Mouse (Mus musculus): ENCODE measurements around the gene Gpd2. TPM values are rescaled to one million over a fixed set of nuclear protein-coding genes. Genes with fewer than 3 reads are reported as not detected.

The Gpd2 gene
- polyA plus RNA-seq, 1 experiment from 2014 or later: 28.5 TPM

- H3K4me3 ChIP-seq (replicated peaks; ENCODE audit: low read length): no peak overlapping the region
- WGBS: 31% methylated on average over 3 of the region's 3 CpGs
Observed at GRCm38 (mm10) chr2:57318336-57318735, 80.9 kb downstream of the Gpd2 start.

GRCm38 (mm10) chr2:57326091-57326490 lies 88.7 kb downstream of the Gpd2 start:
- 87% methylated on average over 8 of the region's 8 CpGs for WGBS
- ATAC-seq: no peak
- H3K27ac ChIP-seq (ENCODE audit: low read length): no peak overlapping the region

More at GRCm38 (mm10) chr2:57318336-57318735, 80.9 kb downstream of the Gpd2 start:
- no peaks in the 10 kb centered on the region for H3K9me3 ChIP-seq (ENCODE audit: control insufficient read depth, low read length)
- no peaks in the 10 kb centered on the region for H3K27me3 ChIP-seq (replicated peaks; ENCODE audit: control insufficient read depth, insufficient read depth, low read length)
- no peak overlapping the region for H3K4me2 ChIP-seq (ENCODE audit: low read length)
- H3K27ac ChIP-seq (ENCODE audit: low read length): no peak overlapping the region
- H3K4me1 ChIP-seq (replicated peaks; ENCODE audit: control insufficient read depth, insufficient read depth, low read length): no peaks in the 10 kb centered on the region
- no peaks in the 10 kb centered on the region for H3K36me3 ChIP-seq (ENCODE audit: control insufficient read depth, insufficient read depth)
- ATAC-seq: no peak
- no peak overlapping the region for H3K9ac ChIP-seq (replicated peaks; ENCODE audit: low read depth, low read length)

GRCm38 (mm10) chr2:57329327-57329726 lies 91.9 kb downstream of the Gpd2 start:
- no peak overlapping the region for H3K9ac ChIP-seq (replicated peaks; ENCODE audit: low read depth, low read length)
- no peak overlapping the region for H3K4me3 ChIP-seq (replicated peaks; ENCODE audit: low read length)
- no peaks in the 10 kb centered on the region for H3K36me3 ChIP-seq (ENCODE audit: control insufficient read depth, insufficient read depth)
- 79% methylated on average over 7 of the region's 7 CpGs for WGBS
- H3K27me3 ChIP-seq (replicated peaks; ENCODE audit: control insufficient read depth, insufficient read depth, low read length): no peaks in the 10 kb centered on the region
- H3K4me1 ChIP-seq (replicated peaks; ENCODE audit: control insufficient read depth, insufficient read depth, low read length): no peaks in the 10 kb centered on the region
- no peaks in the 10 kb centered on the region for H3K9me3 ChIP-seq (ENCODE audit: control insufficient read depth, low read length)
- H3K27ac ChIP-seq (ENCODE audit: low read length): no peak overlapping the region
- H3K4me2 ChIP-seq (ENCODE audit: low read length): no peak overlapping the region
- no peak for ATAC-seq

More at GRCm38 (mm10) chr2:57326091-57326490, 88.7 kb downstream of the Gpd2 start:
- no peaks in the 10 kb centered on the region for H3K4me1 ChIP-seq (replicated peaks; ENCODE audit: control insufficient read depth, insufficient read depth, low read length)
- no peak overlapping the region for H3K4me3 ChIP-seq (replicated peaks; ENCODE audit: low read length)
- no peaks in the 10 kb centered on the region for H3K27me3 ChIP-seq (replicated peaks; ENCODE audit: control insufficient read depth, insufficient read depth, low read length)
- no peak overlapping the region for H3K4me2 ChIP-seq (ENCODE audit: low read length)
- no peaks in the 10 kb centered on the region for H3K36me3 ChIP-seq (ENCODE audit: control insufficient read depth, insufficient read depth)
- no peaks in the 10 kb centered on the region for H3K9me3 ChIP-seq (ENCODE audit: control insufficient read depth, low read length)
- no peak overlapping the region for H3K9ac ChIP-seq (replicated peaks; ENCODE audit: low read depth, low read length)

- H3K9ac ChIP-seq (replicated peaks; ENCODE audit: low read depth, low read length): no peak overlapping the region
- H3K9me3 ChIP-seq (ENCODE audit: control insufficient read depth, low read length): no peaks in the 10 kb centered on the region
- H3K36me3 ChIP-seq (ENCODE audit: control insufficient read depth, insufficient read depth): no peaks in the 10 kb centered on the region
- H3K4me1 ChIP-seq (replicated peaks; ENCODE audit: control insufficient read depth, insufficient read depth, low read length): no peaks in the 10 kb centered on the region
- WGBS: 77% methylated on average over 3 of the region's 3 CpGs
- no peak overlapping the region for H3K4me2 ChIP-seq (ENCODE audit: low read length)
- ATAC-seq: no peak
- H3K27me3 ChIP-seq (replicated peaks; ENCODE audit: control insufficient read depth, insufficient read depth, low read length): no peaks in the 10 kb centered on the region
- no peak overlapping the region for H3K27ac ChIP-seq (ENCODE audit: low read length)
- H3K4me3 ChIP-seq (replicated peaks; ENCODE audit: low read length): no peak overlapping the region
Observed at GRCm38 (mm10) chr2:57330812-57331211, 93.4 kb downstream of the Gpd2 start.

- no peak overlapping the region for H3K4me3 ChIP-seq (replicated peaks; ENCODE audit: low read length)
- no peak overlapping the region for H3K9ac ChIP-seq (replicated peaks; ENCODE audit: low read depth, low read length)
- H3K27ac ChIP-seq (ENCODE audit: low read length): no peak overlapping the region
- no peaks in the 10 kb centered on the region for H3K9me3 ChIP-seq (ENCODE audit: control insufficient read depth, low read length)
- H3K27me3 ChIP-seq (replicated peaks; ENCODE audit: control insufficient read depth, insufficient read depth, low read length): no peaks in the 10 kb centered on the region
- no peak for ATAC-seq
- H3K4me2 ChIP-seq (ENCODE audit: low read length): no peak overlapping the region
- 76% methylated on average over 8 of the region's 8 CpGs for WGBS
- H3K4me1 ChIP-seq (replicated peaks; ENCODE audit: control insufficient read depth, insufficient read depth, low read length): no peaks in the 10 kb centered on the region
- no peaks in the 10 kb centered on the region for H3K36me3 ChIP-seq (ENCODE audit: control insufficient read depth, insufficient read depth)
Observed at GRCm38 (mm10) chr2:57331266-57331665, 93.8 kb downstream of the Gpd2 start.

- Histone ChIP-seq H3K9me3 (ENCODE audit: control insufficient read depth, low read length) (no peaks in the 10 kb centered on the region), H3K36me3 (ENCODE audit: control insufficient read depth, insufficient read depth) (no peaks in the 10 kb centered on the region), H3K27ac (ENCODE audit: low read length) (no peak overlapping the region), H3K27me3 (replicated peaks; ENCODE audit: control insufficient read depth, insufficient read depth, low read length) (no peaks in the 10 kb centered on the region), H3K4me1 (replicated peaks; ENCODE audit: control insufficient read depth, insufficient read depth, low read length) (no peaks in the 10 kb centered on the region), H3K4me3 (replicated peaks; ENCODE audit: low read length) (no peak overlapping the region), H3K4me2 (ENCODE audit: low read length) (no peak overlapping the region), H3K9ac (replicated peaks; ENCODE audit: low read depth, low read length) (no peak overlapping the region)
- 24% methylated on average over 6 of the region's 6 CpGs for WGBS
- ATAC-seq: no peak
Observed at GRCm38 (mm10) chr2:57333481-57333880, 96.0 kb downstream of the Gpd2 start.

- ATAC-seq: no peak
- Histone ChIP-seq H3K9ac (replicated peaks; ENCODE audit: low read depth, low read length) (no peak overlapping the region), H3K4me1 (replicated peaks; ENCODE audit: control insufficient read depth, insufficient read depth, low read length) (peaks cover 4% of the 10 kb centered on the region; the same call in 1 of the 2 replicates), H3K9me3 (ENCODE audit: control insufficient read depth, low read length) (no peaks in the 10 kb centered on the region), H3K27ac (ENCODE audit: low read length) (no peak overlapping the region), H3K4me3 (replicated peaks; ENCODE audit: low read length) (no peak overlapping the region), H3K4me2 (ENCODE audit: low read length) (no peak overlapping the region), H3K36me3 (ENCODE audit: control insufficient read depth, insufficient read depth) (no peaks in the 10 kb centered on the region), H3K27me3 (replicated peaks; ENCODE audit: control insufficient read depth, insufficient read depth, low read length) (no peaks in the 10 kb centered on the region)
- WGBS: 91% methylated on average over 15 of the region's 15 CpGs
Observed at GRCm38 (mm10) chr2:57335397-57335796, 98.0 kb downstream of the Gpd2 start.

GRCm38 (mm10) chr2:57338779-57339178 lies 101.3 kb downstream of the Gpd2 start:
- Histone ChIP-seq H3K36me3 (ENCODE audit: control insufficient read depth, insufficient read depth) (no peaks in the 10 kb centered on the region), H3K4me2 (ENCODE audit: low read length) (no peak overlapping the region), H3K9me3 (ENCODE audit: control insufficient read depth, low read length) (no peaks in the 10 kb centered on the region), H3K9ac (replicated peaks; ENCODE audit: low read depth, low read length) (no peak overlapping the region), H3K27ac (ENCODE audit: low read length) (no peak overlapping the region), H3K4me3 (replicated peaks; ENCODE audit: low read length) (no peak overlapping the region), H3K27me3 (replicated peaks; ENCODE audit: control insufficient read depth, insufficient read depth, low read length) (no peaks in the 10 kb centered on the region), H3K4me1 (replicated peaks; ENCODE audit: control insufficient read depth, insufficient read depth, low read length) (peaks cover 4% of the 10 kb centered on the region; the same call in 1 of the 2 replicates)
- ATAC-seq: peak; percentile 43; the same call in 1 of the 2 replicates
- WGBS: 78% methylated on average over 16 of the region's 16 CpGs

GRCm38 (mm10) chr2:57342910-57343309 lies 105.5 kb downstream of the Gpd2 start:
- H3K4me3 ChIP-seq (replicated peaks; ENCODE audit: low read length): no peak overlapping the region
- peaks cover 4% of the 10 kb centered on the region; the same call in 1 of the 2 replicates for H3K4me1 ChIP-seq (replicated peaks; ENCODE audit: control insufficient read depth, insufficient read depth, low read length)
- H3K9me3 ChIP-seq (ENCODE audit: control insufficient read depth, low read length): no peaks in the 10 kb centered on the region
- H3K27ac ChIP-seq (ENCODE audit: low read length): no peak overlapping the region
- 58% methylated on average over 1 of the region's 1 CpGs for WGBS
- H3K4me2 ChIP-seq (ENCODE audit: low read length): no peak overlapping the region
- no peaks in the 10 kb centered on the region for H3K27me3 ChIP-seq (replicated peaks; ENCODE audit: control insufficient read depth, insufficient read depth, low read length)
- H3K36me3 ChIP-seq (ENCODE audit: control insufficient read depth, insufficient read depth): no peaks in the 10 kb centered on the region
- ATAC-seq: no peak
- no peak overlapping the region for H3K9ac ChIP-seq (replicated peaks; ENCODE audit: low read depth, low read length)

- Histone ChIP-seq H3K4me2 (ENCODE audit: low read length) (peak overlapping the region; percentile 10; the same call in 1 of the 2 replicates), H3K36me3 (ENCODE audit: control insufficient read depth, insufficient read depth) (no peaks in the 10 kb centered on the region), H3K9me3 (ENCODE audit: control insufficient read depth, low read length) (no peaks in the 10 kb centered on the region), H3K4me1 (replicated peaks; ENCODE audit: control insufficient read depth, insufficient read depth, low read length) (peaks cover 3% of the 10 kb centered on the region; the same call in 1 of the 2 replicates), H3K27ac (ENCODE audit: low read length) (no peak overlapping the region), H3K4me3 (replicated peaks; ENCODE audit: low read length) (no peak overlapping the region), H3K27me3 (replicated peaks; ENCODE audit: control insufficient read depth, insufficient read depth, low read length) (no peaks in the 10 kb centered on the region), H3K9ac (replicated peaks; ENCODE audit: low read depth, low read length) (no peak overlapping the region)
- peak; percentile 66 for ATAC-seq
- WGBS: 25% methylated on average over 9 of the region's 9 CpGs
Observed at GRCm38 (mm10) chr2:57350615-57351014, 113.2 kb downstream of the Gpd2 start.

Data from forebrain, embryonic 16.5 days (tissue).